Mouse (Mus musculus): ENCODE results near the gene Htra1. TPM values are rescaled to one million over a fixed set of nuclear protein-coding genes. Genes with fewer than 3 reads are reported as not detected.

Htra1 gene
- polyA plus RNA-seq, 1 experiment from 2014 or later: 12.7 TPM

GRCm38 (mm10) chr7:130938896-130939295, 3.0 kb downstream of the Htra1 start:
- DNase-seq (no peak), ATAC-seq (ENCODE audit: low FRiP score, low TSS enrichment) (no peak)
- WGBS: 93% methylated on average over 8 of the region's 8 CpGs
- Histone ChIP-seq H3K9ac (replicated peaks; ENCODE audit: low read length) (no peak overlapping the region), H3K36me3 (ENCODE audit: control insufficient read depth, insufficient read depth, low read length) (no peaks in the 10 kb centered on the region), H3K9me3 (ENCODE audit: control insufficient read depth, low read length) (no peaks in the 10 kb centered on the region), H3K4me2 (ENCODE audit: low read length) (no peak overlapping the region), H3K27me3 (ENCODE audit: control insufficient read depth, insufficient read depth, low read length) (peaks cover 52% of the 10 kb centered on the region), H3K27ac (replicated peaks; ENCODE audit: low read depth, low read length) (no peak overlapping the region), H3K4me3 (replicated peaks; ENCODE audit: low read depth, low read length) (no peak overlapping the region), H3K4me1 (ENCODE audit: control insufficient read depth, insufficient read depth, low read length) (peaks cover 11% of the 10 kb centered on the region; the same call in 1 of the 2 replicates)

GRCm38 (mm10) chr7:130940733-130941132, 4.8 kb downstream of the Htra1 start:
- no peak overlapping the region for H3K4me3 ChIP-seq (replicated peaks; ENCODE audit: low read depth, low read length)
- no peak overlapping the region for H3K4me2 ChIP-seq (ENCODE audit: low read length)
- no peak overlapping the region for H3K27ac ChIP-seq (replicated peaks; ENCODE audit: low read depth, low read length)
- 80% methylated on average over 8 of the region's 8 CpGs for WGBS
- no peak for DNase-seq
- H3K4me1 ChIP-seq (ENCODE audit: control insufficient read depth, insufficient read depth, low read length): peaks cover 11% of the 10 kb centered on the region; the same call in 1 of the 2 replicates
- no peaks in the 10 kb centered on the region for H3K9me3 ChIP-seq (ENCODE audit: control insufficient read depth, low read length)
- no peak overlapping the region for H3K9ac ChIP-seq (replicated peaks; ENCODE audit: low read length)
- no peak for ATAC-seq (ENCODE audit: low FRiP score, low TSS enrichment)
- H3K27me3 ChIP-seq (ENCODE audit: control insufficient read depth, insufficient read depth, low read length): peaks cover 34% of the 10 kb centered on the region
- no peaks in the 10 kb centered on the region for H3K36me3 ChIP-seq (ENCODE audit: control insufficient read depth, insufficient read depth, low read length)

- H3K27me3 ChIP-seq (ENCODE audit: control insufficient read depth, insufficient read depth, low read length): peaks cover 7% of the 10 kb centered on the region
- 93% methylated on average over 9 of the region's 9 CpGs for WGBS
- no peaks in the 10 kb centered on the region for H3K36me3 ChIP-seq (ENCODE audit: control insufficient read depth, insufficient read depth, low read length)
- H3K4me3 ChIP-seq (replicated peaks; ENCODE audit: low read depth, low read length): no peak overlapping the region
- H3K27ac ChIP-seq (replicated peaks; ENCODE audit: low read depth, low read length): no peak overlapping the region
- DNase-seq (no peak), ATAC-seq (ENCODE audit: low FRiP score, low TSS enrichment) (no peak)
- no peaks in the 10 kb centered on the region for H3K4me1 ChIP-seq (ENCODE audit: control insufficient read depth, insufficient read depth, low read length)
- no peaks in the 10 kb centered on the region for H3K9me3 ChIP-seq (ENCODE audit: control insufficient read depth, low read length)
- no peak overlapping the region for H3K9ac ChIP-seq (replicated peaks; ENCODE audit: low read length)
- H3K4me2 ChIP-seq (ENCODE audit: low read length): no peak overlapping the region
These were observed 7.5 kb downstream of the Htra1 start for GRCm38 (mm10) chr7:130943280-130943895.

- 93% methylated on average over 11 of the region's 11 CpGs for WGBS
- Histone ChIP-seq H3K4me1 (ENCODE audit: control insufficient read depth, insufficient read depth, low read length) (no peaks in the 10 kb centered on the region), H3K4me2 (ENCODE audit: low read length) (no peak overlapping the region), H3K27ac (replicated peaks; ENCODE audit: low read depth, low read length) (no peak overlapping the region), H3K9ac (replicated peaks; ENCODE audit: low read length) (no peak overlapping the region), H3K27me3 (ENCODE audit: control insufficient read depth, insufficient read depth, low read length) (no peaks in the 10 kb centered on the region), H3K4me3 (replicated peaks; ENCODE audit: low read depth, low read length) (no peak overlapping the region), H3K36me3 (ENCODE audit: control insufficient read depth, insufficient read depth, low read length) (no peaks in the 10 kb centered on the region), H3K9me3 (ENCODE audit: control insufficient read depth, low read length) (no peaks in the 10 kb centered on the region)
- ATAC-seq (ENCODE audit: low FRiP score, low TSS enrichment) (no peak), DNase-seq (no peak)
These were observed 9.0 kb downstream of the Htra1 start for GRCm38 (mm10) chr7:130944766-130945475.

GRCm38 (mm10) chr7:130945730-130946129, 9.8 kb downstream of the Htra1 start:
- no peaks in the 10 kb centered on the region for H3K9me3 ChIP-seq (ENCODE audit: control insufficient read depth, low read length)
- H3K9ac ChIP-seq (replicated peaks; ENCODE audit: low read length): no peak overlapping the region
- H3K4me3 ChIP-seq (replicated peaks; ENCODE audit: low read depth, low read length): no peak overlapping the region
- no peaks in the 10 kb centered on the region for H3K27me3 ChIP-seq (ENCODE audit: control insufficient read depth, insufficient read depth, low read length)
- H3K4me2 ChIP-seq (ENCODE audit: low read length): no peak overlapping the region
- no peaks in the 10 kb centered on the region for H3K36me3 ChIP-seq (ENCODE audit: control insufficient read depth, insufficient read depth, low read length)
- 90% methylated on average over 3 of the region's 3 CpGs for WGBS
- H3K4me1 ChIP-seq (ENCODE audit: control insufficient read depth, insufficient read depth, low read length): no peaks in the 10 kb centered on the region
- no peak overlapping the region for H3K27ac ChIP-seq (replicated peaks; ENCODE audit: low read depth, low read length)
- DNase-seq (no peak), ATAC-seq (ENCODE audit: low FRiP score, low TSS enrichment) (no peak)

- no peak overlapping the region for H3K4me2 ChIP-seq (ENCODE audit: low read length)
- no peak overlapping the region for H3K4me3 ChIP-seq (replicated peaks; ENCODE audit: low read depth, low read length)
- no peak overlapping the region for H3K27ac ChIP-seq (replicated peaks; ENCODE audit: low read depth, low read length)
- no peaks in the 10 kb centered on the region for H3K27me3 ChIP-seq (ENCODE audit: control insufficient read depth, insufficient read depth, low read length)
- H3K9ac ChIP-seq (replicated peaks; ENCODE audit: low read length): no peak overlapping the region
- H3K4me1 ChIP-seq (ENCODE audit: control insufficient read depth, insufficient read depth, low read length): no peaks in the 10 kb centered on the region
- H3K36me3 ChIP-seq (ENCODE audit: control insufficient read depth, insufficient read depth, low read length): no peaks in the 10 kb centered on the region
- no peaks in the 10 kb centered on the region for H3K9me3 ChIP-seq (ENCODE audit: control insufficient read depth, low read length)
- WGBS: 94% methylated on average over 12 of the region's 12 CpGs
- DNase-seq (no peak), ATAC-seq (ENCODE audit: low FRiP score, low TSS enrichment) (no peak)
These were observed 10.4 kb downstream of the Htra1 start for GRCm38 (mm10) chr7:130946303-130946702.

GRCm38 (mm10) chr7:130948563-130949208, 12.8 kb downstream of the Htra1 start:
- H3K4me2 ChIP-seq (ENCODE audit: low read length): no peak overlapping the region
- no peak overlapping the region for H3K27ac ChIP-seq (replicated peaks; ENCODE audit: low read depth, low read length)
- no peaks in the 10 kb centered on the region for H3K4me1 ChIP-seq (ENCODE audit: control insufficient read depth, insufficient read depth, low read length)
- no peak overlapping the region for H3K4me3 ChIP-seq (replicated peaks; ENCODE audit: low read depth, low read length)
- no peaks in the 10 kb centered on the region for H3K9me3 ChIP-seq (ENCODE audit: control insufficient read depth, low read length)
- H3K27me3 ChIP-seq (ENCODE audit: control insufficient read depth, insufficient read depth, low read length): no peaks in the 10 kb centered on the region
- DNase-seq (no peak), ATAC-seq (ENCODE audit: low FRiP score, low TSS enrichment) (no peak)
- no peak overlapping the region for H3K9ac ChIP-seq (replicated peaks; ENCODE audit: low read length)
- 76% methylated on average over 5 of the region's 5 CpGs for WGBS
- H3K36me3 ChIP-seq (ENCODE audit: control insufficient read depth, insufficient read depth, low read length): no peaks in the 10 kb centered on the region

- DNase-seq (no peak), ATAC-seq (ENCODE audit: low FRiP score, low TSS enrichment) (no peak)
- Histone ChIP-seq H3K9ac (replicated peaks; ENCODE audit: low read length) (no peak overlapping the region), H3K27me3 (ENCODE audit: control insufficient read depth, insufficient read depth, low read length) (no peaks in the 10 kb centered on the region), H3K4me2 (ENCODE audit: low read length) (no peak overlapping the region), H3K9me3 (ENCODE audit: control insufficient read depth, low read length) (no peaks in the 10 kb centered on the region), H3K4me1 (ENCODE audit: control insufficient read depth, insufficient read depth, low read length) (no peaks in the 10 kb centered on the region), H3K4me3 (replicated peaks; ENCODE audit: low read depth, low read length) (no peak overlapping the region), H3K36me3 (ENCODE audit: control insufficient read depth, insufficient read depth, low read length) (no peaks in the 10 kb centered on the region), H3K27ac (replicated peaks; ENCODE audit: low read depth, low read length) (no peak overlapping the region)
- WGBS: 58% methylated on average over 8 of the region's 8 CpGs
These were observed 13.4 kb downstream of the Htra1 start for GRCm38 (mm10) chr7:130949331-130949751.
